Mouse (Mus musculus): ENCODE measurements around the gene Lipt2.

GRCm38 (mm10) chr7:100148586-100148985, 10.5 kb upstream of the Lipt2 start:
- TF ChIP-seq POLR2A (IDR thresholded peaks at IDR 0.05; ENCODE audit: borderline replicate concordance, extremely low read depth, low read depth, low read length) (no peak), CTCF (IDR thresholded peaks at IDR 0.05; ENCODE audit: insufficient read depth, low read length) (no peak)

All from lung, adult 2 months (tissue).